Mouse (Mus musculus): ENCODE results near the gene Sirt4. TPM values are rescaled to one million over a fixed set of nuclear protein-coding genes. Genes with fewer than 3 reads are reported as not detected.

Sirt4 gene
- total and polyA plus RNA-seq, 3 experiments: 15.3 to 25.1 (median 18.8) TPM

DNA sequence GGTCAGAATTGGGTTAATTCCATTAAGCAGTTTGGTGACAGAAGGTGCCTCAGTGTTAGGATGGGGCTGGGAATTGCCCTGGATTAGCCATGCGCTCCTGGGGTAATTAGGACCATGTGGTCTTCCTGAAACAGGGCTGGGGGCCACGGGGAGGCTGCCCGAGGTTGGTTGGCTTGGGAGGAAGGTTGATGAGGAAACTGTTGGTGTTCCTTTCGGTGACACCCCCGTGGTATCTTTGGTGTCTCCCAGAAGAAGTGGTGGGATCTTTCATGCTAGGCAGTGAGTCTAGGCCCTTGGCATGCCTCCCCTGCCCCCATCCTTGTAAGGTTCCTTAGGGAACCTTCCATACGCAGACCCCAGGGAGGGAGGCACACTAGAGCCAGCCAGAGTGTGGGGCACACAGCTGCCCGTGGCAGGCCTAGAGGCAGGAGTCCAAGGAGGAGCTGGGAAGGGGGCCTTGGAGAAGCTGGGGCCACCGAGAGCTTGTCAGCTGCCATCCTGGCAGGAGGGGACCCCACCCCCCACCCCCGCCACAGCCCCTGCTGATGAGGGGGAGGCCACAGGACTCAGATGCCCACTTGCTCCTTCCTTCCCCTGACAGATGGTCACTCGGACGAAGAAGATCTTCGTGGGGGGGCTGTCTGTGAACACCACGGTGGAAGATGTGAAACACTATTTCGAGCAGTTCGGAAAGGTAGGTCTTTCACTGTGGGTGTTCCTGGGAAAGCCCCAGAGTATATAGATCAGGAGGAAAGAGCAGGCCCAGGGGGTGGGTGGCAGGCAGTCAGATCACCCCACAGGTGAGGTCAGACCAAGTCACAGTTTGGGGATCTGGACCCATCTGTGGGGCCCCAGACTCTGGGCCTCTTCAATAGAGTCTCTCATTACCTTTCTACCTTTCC is 49.4 kb downstream of the Sirt4 start:
- TF ChIP-seq EP300 (IDR thresholded peaks at IDR 0.05; ENCODE audit: insufficient read depth, low read depth, low read length) (no peak), POLR2A (IDR thresholded peaks at IDR 0.05; ENCODE audit: insufficient read depth, low read depth, low read length) (no peak), CTCF (IDR thresholded peaks at IDR 0.05) (no peak)
- Histone ChIP-seq H3K27me3 (ENCODE audit: control insufficient read depth, insufficient read depth, low read length) (peaks cover 4% of the 10 kb centered on the region), H3K4me3 (no peak overlapping the region), H3K79me2 (replicated peaks; ENCODE audit: control insufficient read depth, insufficient read depth, low read length) (no peaks in the 10 kb centered on the region), H3K36me3 (ENCODE audit: control insufficient read depth, insufficient read depth, low read length) (no peaks in the 10 kb centered on the region), H3K27ac (no peak overlapping the region), H3K4me1 (ENCODE audit: control insufficient read depth, insufficient read depth, low read length) (no peaks in the 10 kb centered on the region), H3K9ac (ENCODE audit: low read depth, low read length) (no peak overlapping the region)
- WGBS: 78% methylated on average over 15 of the region's 15 CpGs
- DNase-seq: no peak
- intact Hi-C loops (cut with DNase I): no loop called here

DNA sequence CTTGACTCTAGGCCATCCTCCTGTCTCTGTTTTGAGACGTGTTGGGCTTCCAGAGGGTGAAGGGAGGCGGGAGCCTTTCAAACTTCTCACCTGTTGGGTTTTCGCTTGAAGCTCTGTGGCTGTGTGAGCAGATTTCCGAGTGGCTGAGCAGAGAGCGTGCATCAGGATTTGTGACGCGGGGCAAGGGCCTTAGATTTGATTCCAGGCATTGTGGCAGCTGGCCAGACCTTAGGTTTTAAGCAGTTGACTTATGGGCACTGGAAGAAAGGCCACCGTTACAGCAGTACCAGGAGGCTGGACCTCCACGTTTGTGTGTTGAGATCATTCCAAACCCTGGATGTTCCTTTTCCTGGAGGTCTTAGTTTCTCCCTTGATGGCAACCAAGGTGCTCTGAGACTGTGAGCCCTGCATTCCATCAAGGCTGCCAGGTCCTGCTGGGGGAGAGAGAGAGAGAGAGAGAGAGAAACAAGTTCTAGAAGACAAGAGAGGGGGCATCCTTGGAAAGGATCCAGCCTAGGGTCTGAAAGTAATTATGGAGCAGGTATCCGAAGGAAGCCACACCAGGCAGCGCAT is 50.2 kb downstream of the Sirt4 start:
- no peak for DNase-seq
- no peak for TF ChIP-seq EP300 (IDR thresholded peaks at IDR 0.05; ENCODE audit: insufficient read depth, low read depth, low read length)
- TF ChIP-seq CTCF (IDR thresholded peaks at IDR 0.05): no peak
- TF ChIP-seq POLR2A (IDR thresholded peaks at IDR 0.05; ENCODE audit: insufficient read depth, low read depth, low read length): no peak
- 85% methylated on average over 11 of the region's 11 CpGs for WGBS
- no peak overlapping the region for H3K27ac ChIP-seq
- no peaks in the 10 kb centered on the region for H3K79me2 ChIP-seq (replicated peaks; ENCODE audit: control insufficient read depth, insufficient read depth, low read length)
- intact Hi-C loops (cut with DNase I): no loop called here
- no peaks in the 10 kb centered on the region for H3K36me3 ChIP-seq (ENCODE audit: control insufficient read depth, insufficient read depth, low read length)
- H3K4me1 ChIP-seq (ENCODE audit: control insufficient read depth, insufficient read depth, low read length): no peaks in the 10 kb centered on the region
- H3K27me3 ChIP-seq (ENCODE audit: control insufficient read depth, insufficient read depth, low read length): peaks cover 8% of the 10 kb centered on the region
- H3K9ac ChIP-seq (ENCODE audit: low read depth, low read length): no peak overlapping the region
- no peak overlapping the region for H3K4me3 ChIP-seq

DNA sequence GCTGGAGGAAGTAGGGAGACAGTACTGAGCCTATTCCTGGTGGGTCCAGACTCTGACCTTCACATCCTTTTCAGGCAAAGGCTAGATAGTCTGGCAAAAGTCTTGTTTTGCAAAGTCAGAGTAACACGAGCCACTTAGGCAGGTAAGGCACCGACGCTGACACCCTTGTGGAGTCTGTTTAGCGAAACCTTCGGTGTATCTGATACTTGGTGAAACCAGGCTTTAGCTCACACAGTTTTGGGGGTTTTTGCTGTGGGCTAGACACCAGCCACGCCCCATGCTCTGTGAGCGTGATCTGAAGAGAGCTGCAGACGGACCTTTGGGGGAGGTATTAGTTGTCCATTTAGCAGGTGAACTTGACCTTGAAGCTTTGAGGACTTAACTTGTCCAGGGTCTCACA is 51.3 kb downstream of the Sirt4 start:
- intact Hi-C loops (cut with DNase I): no loop called here
- no peaks in the 10 kb centered on the region for H3K79me2 ChIP-seq (replicated peaks; ENCODE audit: control insufficient read depth, insufficient read depth, low read length)

DNA sequence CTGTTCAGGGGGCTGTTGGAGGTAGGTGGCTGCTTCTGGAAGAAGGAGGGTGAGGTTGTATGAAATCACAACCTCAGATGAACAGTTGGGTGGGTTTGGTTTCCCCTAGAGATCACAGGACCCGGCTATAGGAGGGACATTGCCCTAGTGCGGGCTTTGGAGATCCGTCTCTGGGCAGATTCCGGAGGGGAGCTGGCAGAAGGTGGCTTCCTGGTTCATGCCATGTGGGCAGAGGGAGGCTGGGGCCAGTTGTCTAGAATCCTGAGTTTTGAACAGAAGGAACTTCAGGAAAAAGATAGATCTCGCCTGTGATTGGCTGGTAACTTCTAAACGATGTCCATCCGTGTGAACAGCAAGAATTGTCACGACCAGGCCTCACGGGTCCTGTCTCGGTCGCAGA is 52.1 kb downstream of the Sirt4 start:
- WGBS: 82% methylated on average over 11 of the region's 11 CpGs
- Histone ChIP-seq H3K4me1 (ENCODE audit: control insufficient read depth, insufficient read depth, low read length) (no peaks in the 10 kb centered on the region), H3K79me2 (replicated peaks; ENCODE audit: control insufficient read depth, insufficient read depth, low read length) (no peaks in the 10 kb centered on the region), H3K9ac (ENCODE audit: low read depth, low read length) (no peak overlapping the region), H3K4me3 (no peak overlapping the region), H3K36me3 (ENCODE audit: control insufficient read depth, insufficient read depth, low read length) (no peaks in the 10 kb centered on the region), H3K27ac (no peak overlapping the region), H3K27me3 (ENCODE audit: control insufficient read depth, insufficient read depth, low read length) (peaks cover 17% of the 10 kb centered on the region)
- no peak for DNase-seq
- TF ChIP-seq CTCF (IDR thresholded peaks at IDR 0.05): no peak
- TF ChIP-seq POLR2A (IDR thresholded peaks at IDR 0.05; ENCODE audit: insufficient read depth, low read depth, low read length): no peak
- no peak for TF ChIP-seq EP300 (IDR thresholded peaks at IDR 0.05; ENCODE audit: insufficient read depth, low read depth, low read length)
- intact Hi-C loops (cut with DNase I): no loop called here

More for the DNA sequence above, 51.3 kb downstream of the Sirt4 start:
- H3K27me3 ChIP-seq (ENCODE audit: control insufficient read depth, insufficient read depth, low read length): peaks cover 15% of the 10 kb centered on the region
- TF ChIP-seq EP300 (IDR thresholded peaks at IDR 0.05; ENCODE audit: insufficient read depth, low read depth, low read length) (no peak), POLR2A (IDR thresholded peaks at IDR 0.05; ENCODE audit: insufficient read depth, low read depth, low read length) (no peak), CTCF (IDR thresholded peaks at IDR 0.05) (no peak)
- no peaks in the 10 kb centered on the region for H3K36me3 ChIP-seq (ENCODE audit: control insufficient read depth, insufficient read depth, low read length)
- H3K4me1 ChIP-seq (ENCODE audit: control insufficient read depth, insufficient read depth, low read length): no peaks in the 10 kb centered on the region
- DNase-seq: no peak
- H3K9ac ChIP-seq (ENCODE audit: low read depth, low read length): no peak overlapping the region
- 87% methylated on average over 8 of the region's 8 CpGs for WGBS
- H3K4me3 ChIP-seq: no peak overlapping the region
- no peak overlapping the region for H3K27ac ChIP-seq

DNA sequence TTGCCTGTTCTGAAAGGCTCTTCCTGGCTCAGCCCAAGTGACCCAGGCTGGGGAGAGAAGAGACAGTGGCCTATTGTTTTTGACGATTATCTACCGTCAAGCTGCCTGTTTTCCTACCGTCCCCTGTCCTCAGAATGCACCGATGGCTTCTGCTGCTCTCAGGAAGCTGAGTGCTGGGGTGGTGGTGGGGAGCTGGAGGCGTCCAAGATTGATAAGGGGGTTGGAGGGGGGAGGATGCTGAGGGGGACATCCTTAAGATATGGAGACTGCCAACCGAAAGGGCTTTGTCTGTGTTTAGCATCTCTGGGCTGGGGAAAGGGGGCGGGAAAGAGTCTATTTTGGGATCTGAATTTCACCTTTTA is 52.6 kb downstream of the Sirt4 start:
- Histone ChIP-seq H3K9ac (ENCODE audit: low read depth, low read length) (no peak overlapping the region), H3K4me3 (no peak overlapping the region), H3K27ac (no peak overlapping the region), H3K36me3 (ENCODE audit: control insufficient read depth, insufficient read depth, low read length) (no peaks in the 10 kb centered on the region), H3K4me1 (ENCODE audit: control insufficient read depth, insufficient read depth, low read length) (no peaks in the 10 kb centered on the region), H3K27me3 (ENCODE audit: control insufficient read depth, insufficient read depth, low read length) (peaks cover 17% of the 10 kb centered on the region), H3K79me2 (replicated peaks; ENCODE audit: control insufficient read depth, insufficient read depth, low read length) (no peaks in the 10 kb centered on the region)
- intact Hi-C loops (cut with DNase I): no loop called here
- WGBS: 42% methylated on average over 7 of the region's 7 CpGs
- DNase-seq: no peak
- TF ChIP-seq CTCF (IDR thresholded peaks at IDR 0.05) (no peak), POLR2A (IDR thresholded peaks at IDR 0.05; ENCODE audit: insufficient read depth, low read depth, low read length) (no peak), EP300 (IDR thresholded peaks at IDR 0.05; ENCODE audit: insufficient read depth, low read depth, low read length) (no peak)
